Mouse (Mus musculus): ENCODE measurements around the gene Wnk4. TPM values are rescaled to one million over a fixed set of nuclear protein-coding genes. Genes with fewer than 3 reads are reported as not detected.
A peak's percentile ranks its signal among the peaks of the same experiment; 100 is the strongest.

Wnk4 gene
- total RNA-seq, 2 experiments from 2014 or later = 0.83 to 1.7 TPM

DNA sequence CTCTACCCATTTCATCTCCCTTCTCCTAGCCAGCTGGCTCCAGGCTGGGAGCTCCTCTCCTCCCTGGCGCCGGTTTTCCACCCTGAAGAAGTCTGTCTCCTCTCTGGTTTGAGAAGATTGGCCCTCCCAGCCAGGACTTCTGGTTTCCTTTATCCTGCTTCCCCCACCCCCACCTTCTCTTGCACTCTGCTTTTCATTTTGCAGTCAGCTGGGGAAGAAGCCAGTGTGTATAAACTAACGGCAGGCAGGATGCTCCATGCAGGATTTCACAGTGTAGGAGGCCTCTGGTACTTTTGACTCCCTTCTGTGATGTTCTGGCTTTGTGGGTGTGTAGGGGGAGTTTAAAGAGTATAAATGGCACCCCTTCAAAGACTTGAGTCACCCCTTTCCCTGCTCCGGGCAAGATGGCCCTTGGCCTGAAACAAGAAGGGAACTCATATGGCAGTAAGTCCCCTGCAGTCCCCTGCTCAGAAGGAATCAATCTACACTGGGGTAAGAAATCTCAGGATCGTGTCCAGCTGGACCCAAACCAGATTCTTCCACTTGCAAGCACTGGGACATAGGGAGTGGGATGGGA lies 22.2 kb upstream of the Wnk4 start:
- peak in 1 of 2 experiments; percentile 40 for DNase-seq (ENCODE audit: low spot score in 2 of 2)

GRCm38 (mm10) chr11:101245071-101245470 lies 15.3 kb upstream of the Wnk4 start:
- peak in 1 of 2 experiments; percentile 65 for DNase-seq (ENCODE audit: low spot score in 2 of 2)

DNA sequence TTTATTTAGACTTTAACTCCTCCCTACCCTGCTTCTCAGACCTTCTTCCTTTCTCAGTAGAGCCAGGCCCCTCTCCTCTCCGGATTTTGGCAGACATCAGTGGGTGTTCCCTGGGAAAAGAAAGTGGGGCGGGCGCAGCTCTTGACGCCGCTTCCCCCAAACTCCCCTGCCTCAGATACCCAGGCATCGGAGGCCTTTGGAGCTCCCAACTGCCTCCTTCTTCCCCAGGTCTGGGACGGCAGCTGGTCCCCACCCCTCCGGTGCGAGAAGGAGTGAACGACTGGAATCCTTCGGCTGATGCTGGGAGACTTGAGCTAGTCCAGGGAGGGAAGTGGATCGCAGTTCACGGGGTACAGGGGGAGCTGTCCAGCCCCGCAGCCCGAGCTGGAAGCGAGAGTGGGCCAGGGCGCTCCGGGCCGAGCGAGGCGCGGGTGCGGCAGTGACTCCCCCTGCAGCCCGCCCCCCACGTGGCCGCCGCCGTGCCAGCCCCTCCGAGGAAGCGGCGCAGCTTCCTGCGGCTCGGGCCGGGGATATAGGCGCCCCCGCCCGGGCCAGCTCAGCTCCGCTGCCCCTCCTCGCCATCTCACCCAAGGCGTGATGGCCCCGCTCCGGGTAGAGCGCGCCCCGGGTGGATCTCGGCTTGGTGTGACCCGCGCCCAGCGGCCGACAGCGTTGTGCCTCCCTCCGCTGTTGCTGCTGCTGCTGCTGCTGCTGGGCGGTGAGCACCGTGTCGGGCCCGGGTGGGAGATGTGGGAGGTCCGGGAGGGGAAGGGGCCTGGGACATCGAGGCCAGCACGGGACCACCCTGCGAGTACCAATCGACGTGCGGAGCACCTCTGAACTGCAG lies 14.3 kb upstream of the Wnk4 start, which contains the start of gene Ramp2:
Gene Ramp2 (plus strand): TSS at position 174 of the 847 bp plus-strand sequence.
- DNase-seq (ENCODE audit: low spot score in 2 of 2) = peak; percentile 58 to 78

GRCm38 (mm10) chr11:101246702-101247012 lies 13.7 kb upstream of the Wnk4 start:
- no peak for DNase-seq (ENCODE audit: low spot score in 2 of 2)

DNA sequence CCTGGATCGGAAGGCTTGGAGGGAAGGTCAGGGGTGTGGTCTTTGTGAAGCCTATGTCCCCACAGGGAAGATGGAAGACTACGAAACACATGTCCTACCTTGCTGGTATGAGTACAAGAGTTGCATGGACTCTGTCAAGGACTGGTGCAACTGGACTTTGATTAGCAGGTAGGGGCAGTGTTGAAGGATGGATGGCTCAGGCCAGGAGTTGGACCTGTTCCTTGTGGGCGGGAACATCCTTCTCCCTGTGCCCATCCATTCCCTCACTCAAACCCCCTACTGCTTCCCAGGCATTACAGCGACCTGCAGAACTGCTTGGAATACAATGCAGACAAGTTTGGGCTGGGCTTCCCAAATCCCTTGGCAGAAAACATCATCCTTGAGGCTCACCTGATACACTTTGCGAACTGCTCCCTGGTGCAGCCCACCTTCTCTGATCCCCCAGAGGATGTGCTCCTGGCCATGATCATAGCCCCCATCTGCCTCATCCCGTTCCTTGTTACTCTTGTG lies 12.8 kb upstream of the Wnk4 start:
- DNase-seq (ENCODE audit: low spot score in 2 of 2) = no peak

- peak in 1 of 2 experiments; percentile 64 for DNase-seq (ENCODE audit: low spot score in 2 of 2)
Measured at GRCm38 (mm10) chr11:101248258-101248994, 11.9 kb upstream of the Wnk4 start.

DNA sequence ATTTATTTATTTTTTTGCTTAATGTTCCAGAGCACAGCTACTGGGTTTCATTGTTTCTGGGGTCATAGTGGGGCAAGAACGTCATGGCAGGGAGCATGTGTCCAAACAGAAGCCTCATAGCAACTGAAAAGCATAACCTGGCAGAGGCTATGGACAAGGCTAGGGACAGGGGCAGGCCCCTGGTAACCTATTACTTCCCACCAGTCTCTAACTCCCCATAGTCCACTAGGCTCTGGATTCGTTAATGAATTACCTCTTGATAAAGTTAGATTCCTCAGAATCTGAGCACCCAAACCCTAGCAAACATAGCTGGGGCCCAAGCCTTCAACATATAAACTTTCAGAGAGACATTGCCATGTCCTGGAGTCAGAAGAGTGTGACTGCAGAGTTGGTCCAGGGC lies 9.3 kb upstream of the Wnk4 start:
- no peak for DNase-seq (ENCODE audit: low spot score in 2 of 2)

DNA sequence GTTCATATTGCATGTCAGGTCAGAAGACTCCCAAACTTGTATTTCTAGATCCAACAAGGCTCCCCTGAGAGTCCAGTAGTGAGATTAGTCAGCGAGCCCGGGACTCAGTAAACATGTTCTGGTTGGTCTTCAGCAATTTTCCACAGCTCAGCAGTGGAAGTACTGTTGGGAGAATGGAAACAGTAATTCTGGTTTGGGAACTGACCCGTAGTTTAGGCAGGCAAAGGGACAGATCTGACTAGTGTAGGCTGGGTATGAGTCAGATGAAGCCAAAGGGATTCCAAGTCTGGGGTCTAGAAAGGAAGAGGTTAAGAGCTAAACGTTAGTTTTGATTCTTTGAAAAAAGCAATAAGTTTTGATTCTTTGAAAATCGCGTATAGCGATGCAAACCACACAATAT lies 7.4 kb upstream of the Wnk4 start:
- no peak for DNase-seq (ENCODE audit: low spot score in 2 of 2)

DNA sequence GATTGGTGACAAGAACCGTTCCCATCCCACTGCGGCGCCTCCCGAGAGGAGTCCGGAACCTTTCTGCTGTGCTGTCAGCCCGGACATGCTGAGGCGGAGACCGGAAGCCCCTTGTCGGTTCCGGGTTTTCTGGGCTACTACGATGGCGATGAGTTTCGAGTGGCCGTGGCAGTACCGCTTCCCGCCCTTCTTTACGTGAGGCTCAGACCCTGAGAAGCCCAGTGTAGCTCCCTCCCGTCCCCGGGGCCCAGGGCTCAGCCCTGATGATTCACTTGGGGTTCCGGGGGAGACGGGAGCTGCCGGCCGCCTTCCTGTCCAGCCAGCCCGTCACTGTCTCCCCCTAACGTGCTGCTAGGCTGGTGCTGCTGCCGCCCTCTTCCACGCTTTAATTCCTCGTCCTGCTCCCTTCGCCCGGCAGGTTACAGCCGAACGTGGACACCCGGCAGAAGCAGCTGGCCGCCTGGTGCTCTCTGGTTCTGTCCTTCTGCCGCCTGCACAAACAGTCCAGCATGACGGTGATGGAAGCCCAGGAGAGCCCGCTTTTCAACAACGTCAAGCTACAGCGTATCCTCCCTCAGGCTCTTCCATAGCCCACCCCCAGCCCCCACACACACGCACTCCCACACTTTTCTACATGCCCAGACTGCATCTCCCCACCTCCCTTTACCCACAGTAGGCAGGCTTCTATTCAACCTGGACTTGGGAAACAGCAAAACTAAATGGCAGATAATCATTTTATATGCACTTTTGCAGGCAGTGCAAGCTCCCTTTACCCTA lies 6.6 kb upstream of the Wnk4 start, which contains the start of gene Vps25:
Gene Vps25 (plus strand): TSS at position 95 of the 777 bp plus-strand sequence.
- peak; percentile 70 to 84 for DNase-seq (ENCODE audit: low spot score in 2 of 2)

- DNase-seq (ENCODE audit: low spot score in 2 of 2) = no peak
Measured at GRCm38 (mm10) chr11:101255826-101256775, 4.3 kb upstream of the Wnk4 start.

GRCm38 (mm10) chr11:101259261-101259712 lies 1.1 kb upstream of the Wnk4 start:
- DNase-seq (ENCODE audit: low spot score in 2 of 2) = peak in 1 of 2 experiments; percentile 12

DNA sequence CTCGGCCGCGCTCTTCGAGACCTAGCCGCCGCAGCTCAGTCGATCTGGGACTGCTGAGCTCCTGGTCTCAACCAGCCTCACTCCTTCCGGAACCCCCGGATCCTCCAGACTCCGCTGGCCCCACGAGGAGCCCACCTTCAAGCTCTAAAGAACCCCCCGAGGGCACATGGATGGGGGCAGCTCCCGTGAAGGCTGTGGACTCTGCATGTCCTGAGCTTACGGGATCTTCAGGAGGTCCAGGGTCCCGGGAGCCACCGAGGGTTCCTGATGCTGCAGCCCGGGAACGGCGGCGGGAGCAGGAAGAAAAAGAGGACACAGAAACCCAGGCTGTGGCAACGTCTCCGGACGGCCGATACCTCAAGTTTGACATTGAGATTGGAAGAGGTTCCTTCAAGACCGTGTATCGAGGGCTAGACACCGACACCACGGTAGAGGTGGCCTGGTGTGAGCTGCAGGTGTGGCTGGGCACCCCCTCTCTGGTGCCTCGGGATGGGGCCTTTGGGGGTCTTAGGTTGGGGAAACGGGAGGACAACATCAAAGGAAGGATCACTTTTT lies 536 bp downstream of the Wnk4 start:
- DNase-seq (ENCODE audit: low spot score in 2 of 2) = peak in 1 of 2 experiments; percentile 22

- peak in 1 of 2 experiments; percentile 13 for DNase-seq (ENCODE audit: low spot score in 2 of 2)
Measured at GRCm38 (mm10) chr11:101262272-101262967, 2.1 kb downstream of the Wnk4 start.

GRCm38 (mm10) chr11:101263138-101263988 lies 3.0 kb downstream of the Wnk4 start:
- no peak for DNase-seq (ENCODE audit: low spot score in 2 of 2)

DNA sequence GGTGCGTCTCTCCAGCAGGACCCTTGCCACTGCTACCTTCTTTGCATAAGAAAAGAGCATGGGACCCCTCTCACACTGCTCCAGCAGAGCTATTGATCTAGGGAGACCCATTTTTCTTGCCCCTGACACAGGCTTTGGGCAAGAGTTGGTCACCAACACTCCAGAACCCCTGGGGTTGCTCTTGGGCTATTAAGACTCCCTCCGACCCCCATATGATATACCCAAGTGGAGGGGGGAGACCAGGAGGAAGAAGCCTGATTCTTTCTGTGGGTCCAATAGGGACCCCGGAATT lies 3.6 kb downstream of the Wnk4 start:
- DNase-seq (ENCODE audit: low spot score in 2 of 2) = no peak

GRCm38 (mm10) chr11:101264954-101265471 lies 4.6 kb downstream of the Wnk4 start:
- peak in 1 of 2 experiments; percentile 9 for DNase-seq (ENCODE audit: low spot score in 2 of 2)

GRCm38 (mm10) chr11:101265906-101266305 lies 5.5 kb downstream of the Wnk4 start:
- no peak for DNase-seq (ENCODE audit: low spot score in 2 of 2)
